Mouse (Mus musculus) lung, postnatal 0 days (tissue): Measurements from ENCODE around the gene Narf.

Experiments
- CTCF ChIP-seq: IDR thresholded peaks from 2 replicates; pipeline ENCODE4 v1.5.1; 2016; ENCODE audit warnings: antibody characterized with exemption, mild to moderate bottlenecking
- EP300 ChIP-seq: IDR thresholded peaks from 2 replicates; pipeline ENCODE4 v1.6.1; 2016; ENCODE audit warnings: antibody characterized with exemption, mild to moderate bottlenecking, control low read depth

GRCm38 (mm10) chr11:121193415-121193814, 43.6 kb upstream of the Narf start:
- TF ChIP-seq CTCF: no peak
- TF ChIP-seq EP300: no peak
